Mouse (Mus musculus) midbrain, embryonic 11.5 days (tissue): ENCODE results near the gene Asb2. TPM values are rescaled to one million over a fixed set of nuclear protein-coding genes. Genes with fewer than 3 reads are reported as not detected.

ENCODE experiments used
- ATAC-seq: fragments of 200-750 bp; cut with Nextera tagmentation; 2 replicates; pipeline ENCODE4 v1.8.0; 2017; ENCODE audit warnings: moderate TSS enrichment, moderate library complexity; ENCODE audit not compliant: low FRiP score
- DNase-seq: peaks from one replicate; pipeline ENCODE4 v3.0.0; 2015; ENCODE audit warnings: low spot score; ENCODE audit errors: missing footprints
- H3K27ac ChIP-seq: fragments of 300-500 bp; sonication (generic); 2 replicates; pipeline ENCODE4 v1.5.1; 2014; ENCODE audit warnings: low read depth, low read length
- H3K27me3 ChIP-seq: fragments of 300-500 bp; sonication (generic); 2 replicates; pipeline ENCODE4 v1.6.1; 2014; ENCODE audit warnings: mild to moderate bottlenecking, low read length, moderate library complexity, mixed read lengths; ENCODE audit not compliant: control insufficient read depth, insufficient read depth
- H3K36me3 ChIP-seq: fragments of 300-500 bp; sonication (generic); 2 replicates; pipeline ENCODE4 v1.6.1; 2014; ENCODE audit warnings: mild to moderate bottlenecking, low read length, moderate library complexity, mixed read lengths; ENCODE audit not compliant: control insufficient read depth, insufficient read depth
- H3K4me1 ChIP-seq: fragments of 300-500 bp; sonication (generic); 2 replicates; pipeline ENCODE4 v1.6.1; 2014; ENCODE audit warnings: low read length; ENCODE audit not compliant: control insufficient read depth, insufficient read depth
- H3K4me2 ChIP-seq: fragments of 300-500 bp; sonication (generic); 2 replicates; pipeline ENCODE4 v1.6.1; 2014; ENCODE audit warnings: mild to moderate bottlenecking, moderate library complexity
- H3K4me3 ChIP-seq: fragments of 300-500 bp; sonication (generic); 2 replicates; pipeline ENCODE4 v1.5.1; 2014; ENCODE audit warnings: low read depth, low read length
- H3K9ac ChIP-seq: fragments of 300-500 bp; sonication (generic); 2 replicates; pipeline ENCODE4 v1.6.1; 2014; ENCODE audit warnings: low read length
- H3K9me3 ChIP-seq: fragments of 300-500 bp; sonication (generic); 2 replicates; pipeline ENCODE4 v1.6.1; 2016; ENCODE audit warnings: low read length; ENCODE audit not compliant: control insufficient read depth
- WGBS: fragments of 180-500 bp; shearing (Covaris S2); extraction: QIAGEN DNeasy Blood & Tissue Kit; methylation state at CpG from one replicate; pipeline ENCODE4 v1.1.7; 2014; 5-methylcytosine and 5-hydroxymethylcytosine counted together
- polyA plus RNA-seq: library from polyadenylated mRNA; unstranded; fragments of >200 nt; fragmentation: Nextera tagmentation; extraction: Ambion mirVana; gene quantifications from 2 replicates; pipeline ENCODE4 v1.2.1, GENCODE M21; 2014

Gene Asb2
- polyA plus RNA-seq, 1 experiment from 2014 or later, result 0.77 TPM

- WGBS, result 87% methylated on average over 2 of the region's 2 CpGs
- no peaks in the 10 kb centered on the region for H3K36me3 ChIP-seq
Observed at GRCm38 (mm10) chr12:103273732-103274131, 82.1 kb downstream of the Asb2 start.

GRCm38 (mm10) chr12:103273051-103273450, 82.8 kb downstream of the Asb2 start:
- WGBS, result 66% methylated on average over 6 of the region's 6 CpGs
- ATAC-seq, result no peak
- H3K4me2 ChIP-seq, result no peak overlapping the region
- no peaks in the 10 kb centered on the region for H3K9me3 ChIP-seq
- H3K4me3 ChIP-seq, result no peak overlapping the region
- no peaks in the 10 kb centered on the region for H3K4me1 ChIP-seq
- DNase-seq, result no peak
- H3K27ac ChIP-seq, result no peak overlapping the region
- no peaks in the 10 kb centered on the region for H3K27me3 ChIP-seq
- no peaks in the 10 kb centered on the region for H3K36me3 ChIP-seq
- no peak overlapping the region for H3K9ac ChIP-seq

More at GRCm38 (mm10) chr12:103273732-103274131, 82.1 kb downstream of the Asb2 start:
- H3K9me3 ChIP-seq, result no peaks in the 10 kb centered on the region
- H3K4me1 ChIP-seq, result no peaks in the 10 kb centered on the region
- no peak for ATAC-seq
- no peaks in the 10 kb centered on the region for H3K27me3 ChIP-seq
- no peak overlapping the region for H3K4me2 ChIP-seq
- H3K4me3 ChIP-seq, result no peak overlapping the region
- no peak for DNase-seq
- no peak overlapping the region for H3K27ac ChIP-seq
- H3K9ac ChIP-seq, result no peak overlapping the region

GRCm38 (mm10) chr12:103272176-103272575, 83.6 kb downstream of the Asb2 start:
- no peak overlapping the region for H3K4me3 ChIP-seq
- no peaks in the 10 kb centered on the region for H3K36me3 ChIP-seq
- H3K9ac ChIP-seq, result no peak overlapping the region
- no peaks in the 10 kb centered on the region for H3K27me3 ChIP-seq
- WGBS, result 92% methylated on average over 3 of the region's 3 CpGs
- no peaks in the 10 kb centered on the region for H3K4me1 ChIP-seq
- no peak overlapping the region for H3K4me2 ChIP-seq
- ATAC-seq, result no peak
- no peak overlapping the region for H3K27ac ChIP-seq
- DNase-seq, result no peak
- H3K9me3 ChIP-seq, result no peaks in the 10 kb centered on the region

Other genes starting within 250 kb of the Asb2 start
- 2.0 and 2.3 TPM in 2 replicates for gene Prima1, start 113.9 kb downstream of the Asb2 start, polyA plus RNA-seq
- gene Fam181a, start 45.0 kb downstream of the Asb2 start, polyA plus RNA-seq, result 47.3 and 57.7 TPM in 2 replicates
- 13.9 and 14.1 TPM in 2 replicates for gene Otub2, start 32.7 kb upstream of the Asb2 start, polyA plus RNA-seq
- 0.59 and 0.81 TPM in 2 replicates for gene 9330161L09Rik, start 51.8 kb upstream of the Asb2 start, polyA plus RNA-seq
- 107 and 114 TPM in 2 replicates for gene Ddx24, start 69.8 kb upstream of the Asb2 start, polyA plus RNA-seq
- 3.7 and 4.1 TPM in 2 replicates for gene Ifi27, start 78.2 kb upstream of the Asb2 start, polyA plus RNA-seq
- gene Ifi27l2a, start 87.7 kb upstream of the Asb2 start, polyA plus RNA-seq, result 2.0 and 2.1 TPM in 2 replicates
- not detected in 2 replicates for gene Ifi27l2b, start 101.2 kb upstream of the Asb2 start, polyA plus RNA-seq
- 3.5 and 4.7 TPM in 2 replicates for gene Ppp4r4, start 176.3 kb upstream of the Asb2 start, polyA plus RNA-seq